Mouse (Mus musculus) left cerebral cortex, adult 9 months (tissue): Measurements from ENCODE around the gene Man2b2.

ENCODE experiments used
- DNase-seq, 2 experiments: peaks; one replicate each; pipeline ENCODE4 v3.0.0; 2022; ENCODE audit warnings: low spot score in 2 of 2

Gene Man2b2

GRCm38 (mm10) chr5:36769603-36770002 is 60.9 kb downstream of the Man2b2 start:
- DNase-seq = no peak

DNA sequence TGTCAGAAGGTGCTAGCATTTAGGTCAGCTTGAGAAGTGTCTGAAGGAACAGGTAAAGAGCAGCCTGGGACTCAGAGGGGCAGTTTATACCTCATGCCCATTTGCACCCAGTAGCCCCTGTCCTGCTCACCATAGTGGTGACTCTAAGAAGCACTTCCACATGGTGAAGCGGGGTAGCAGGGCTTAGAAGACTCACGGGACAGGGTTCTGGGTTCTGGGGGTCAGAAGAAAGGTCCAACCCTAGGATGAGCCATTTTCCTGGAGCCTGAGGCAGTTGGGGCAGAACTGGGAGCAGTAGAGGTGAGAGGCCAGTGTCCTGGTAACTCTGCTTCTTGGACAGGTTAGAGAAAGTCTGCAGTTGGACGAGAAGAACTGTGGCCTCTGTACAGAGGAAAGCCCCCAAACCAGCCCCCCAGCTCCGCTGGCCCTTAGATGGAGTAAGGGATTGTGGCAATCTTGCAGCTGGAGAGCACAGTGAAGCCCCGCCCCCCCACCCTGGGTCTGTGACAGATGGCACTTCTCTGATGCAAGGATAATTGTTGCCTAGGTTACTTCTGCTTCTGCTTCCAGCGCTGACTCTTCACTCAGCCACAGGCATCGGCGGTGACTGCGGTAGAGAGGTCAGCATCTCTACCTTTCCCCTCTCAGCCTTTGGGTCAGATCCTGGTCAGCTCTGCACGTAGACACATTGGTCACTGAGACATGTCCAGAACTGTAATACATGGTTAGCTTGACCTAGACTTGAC is 63.3 kb downstream of the Man2b2 start:
- DNase-seq = no peak

DNA sequence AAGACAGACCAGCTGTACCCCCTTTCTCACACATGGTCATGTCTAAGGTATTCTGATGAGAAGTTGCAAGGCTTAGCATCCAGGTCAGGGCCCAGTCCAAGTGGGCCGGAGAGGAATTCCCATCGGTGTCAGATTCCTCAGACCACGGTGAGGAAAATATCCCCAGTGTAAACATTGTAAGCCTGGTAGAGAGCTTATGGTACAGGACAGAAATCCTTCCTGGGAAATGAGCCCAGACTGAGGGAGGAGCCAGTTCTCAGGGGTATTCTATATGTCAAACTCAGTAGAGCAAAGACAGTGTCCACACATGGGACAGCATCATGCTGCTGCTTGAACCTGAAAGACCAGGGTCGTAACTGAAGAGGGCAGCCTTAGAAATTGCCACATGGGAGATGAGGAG is 70.6 kb downstream of the Man2b2 start:
- no peak for DNase-seq

- DNase-seq = no peak
These were observed 73.4 kb downstream of the Man2b2 start for GRCm38 (mm10) chr5:36757033-36757432.
